Mouse (Mus musculus) Patski (cell line): ENCODE measurements at regions not wholly inside any gene's neighbourhood (a gene's known extent, or its start where the extent isn't known, plus 50 kb on each side); places are given as distances from the start of the nearest gene placed in this dataset.

Experiments
- ATAC-seq: fragments of 100-300 bp; one replicate; pipeline ENCODE4 v1.8.0; 2021
- CTCF ChIA-PET: fragments of 350-600 bp; sonication (Branson Sonifier 250); formaldehyde crosslinking; loops from one replicate; lab custom pipeline; 2022; ENCODE audit warnings: inconsistent platforms; lab: Charles Lee
- POLR2A ChIA-PET: fragments of 350-600 bp; sonication (Branson Sonifier 250); formaldehyde crosslinking; loops from one replicate; lab custom pipeline; 2022; ENCODE audit warnings: antibody characterized with exemption, inconsistent platforms; lab: Charles Lee
- DNase-seq: peaks from one replicate; pipeline ENCODE4 v3.0.0-alpha.2; 2011; ENCODE audit warnings: low read depth, low spot score
- H3K27me3 ChIP-seq: fragments of 371-371 bp; one replicate; pipeline ENCODE4 v1.5.1; 2021
- CTCF ChIP-seq: fragments of 100-300 bp; IDR thresholded peaks from one replicate; pipeline ENCODE4 v1.5.1; 2021
- in situ Hi-C: fragments of 300-500 bp; cut with MboI; formaldehyde crosslinking; loops from 3 replicates; pipeline ENCODE4 v1.11.1; 2018; ENCODE audit warnings: low pct_unique_long_range_greater_than_20kb, mixed read lengths

- TF ChIP-seq CTCF, result no peak
- in situ Hi-C loops, result no loop called here
Measured at GRCm38 (mm10) chr8:109232281-109233234, 261.3 kb upstream of the Pmfbp1 start.

DNA sequence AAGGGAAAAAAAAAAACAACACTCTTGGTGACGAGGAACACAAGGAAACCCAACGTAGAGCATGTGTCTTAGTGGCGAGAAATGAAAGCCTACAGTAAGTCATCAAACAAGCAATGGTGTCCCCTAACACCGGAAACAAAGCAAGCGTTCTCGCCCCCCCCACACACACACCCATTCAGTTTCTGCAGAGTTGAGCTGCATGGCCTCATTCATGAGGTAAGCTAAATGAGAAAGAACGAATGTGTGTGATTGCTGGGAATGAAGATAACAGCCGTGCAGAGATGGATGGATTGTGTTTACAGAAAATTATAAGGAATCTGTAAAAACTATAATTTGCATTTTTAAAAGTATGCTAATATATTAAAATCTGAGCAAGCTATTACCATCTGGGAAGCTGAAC is 248.3 kb upstream of the Pmfbp1 start:
- no peak for TF ChIP-seq CTCF
- DNase-seq (no peak), ATAC-seq (no peak)
- in situ Hi-C loops, result no loop called here
- H3K27me3 ChIP-seq, result peaks cover 38% of the 10 kb centered on the region
- ChIA-PET POLR2A (interaction anchor here (0.6 kb wide), 2 partner anchors 10 to 788 kb away, joined by 3 read pairs; no protein-coding TSS in a partner anchor), CTCF (no interaction called here)

More at GRCm38 (mm10) chr8:109232281-109233234, 261.3 kb upstream of the Pmfbp1 start:
- peaks cover 23% of the 10 kb centered on the region for H3K27me3 ChIP-seq
- POLR2A ChIA-PET, result no interaction called here
- DNase-seq (no peak), ATAC-seq (no peak)
- CTCF ChIA-PET, result interaction anchor here (0.9 to 1.4 kb wide), 2 partner anchors 9 to 10 kb away, joined by 3 read pairs; no protein-coding TSS in a partner anchor

GRCm38 (mm10) chr8:109247875-109248274 is 246.0 kb upstream of the Pmfbp1 start:
- CTCF ChIA-PET, result no interaction called here
- DNase-seq (no peak), ATAC-seq (no peak)
- POLR2A ChIA-PET, result no interaction called here
- peaks cover 58% of the 10 kb centered on the region for H3K27me3 ChIP-seq
- in situ Hi-C loops, result no loop called here
- no peak for TF ChIP-seq CTCF

DNA sequence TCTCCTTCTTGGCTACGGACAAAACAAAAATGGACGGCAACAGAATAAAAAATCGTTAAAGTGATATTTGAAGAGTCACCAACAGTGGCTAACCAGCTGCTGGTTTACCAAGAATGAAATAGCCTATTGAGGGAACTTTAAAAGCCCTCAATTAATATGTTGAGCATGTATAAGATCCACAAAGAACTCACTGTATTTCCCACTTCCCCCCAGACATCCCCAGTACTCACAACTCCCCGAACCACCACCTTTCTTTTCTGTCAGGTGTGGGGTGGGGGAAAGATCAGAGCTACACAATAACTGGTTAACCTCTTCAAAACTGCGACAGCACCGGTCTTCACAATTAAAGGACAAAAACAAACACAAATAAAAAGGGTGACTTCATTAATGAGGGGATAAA is 245.5 kb upstream of the Pmfbp1 start:
- ChIA-PET POLR2A (no interaction called here), CTCF (no interaction called here)
- DNase-seq (no peak), ATAC-seq (no peak)
- TF ChIP-seq CTCF, result no peak
- in situ Hi-C loops, result no loop called here
- H3K27me3 ChIP-seq, result peaks cover 61% of the 10 kb centered on the region

DNA sequence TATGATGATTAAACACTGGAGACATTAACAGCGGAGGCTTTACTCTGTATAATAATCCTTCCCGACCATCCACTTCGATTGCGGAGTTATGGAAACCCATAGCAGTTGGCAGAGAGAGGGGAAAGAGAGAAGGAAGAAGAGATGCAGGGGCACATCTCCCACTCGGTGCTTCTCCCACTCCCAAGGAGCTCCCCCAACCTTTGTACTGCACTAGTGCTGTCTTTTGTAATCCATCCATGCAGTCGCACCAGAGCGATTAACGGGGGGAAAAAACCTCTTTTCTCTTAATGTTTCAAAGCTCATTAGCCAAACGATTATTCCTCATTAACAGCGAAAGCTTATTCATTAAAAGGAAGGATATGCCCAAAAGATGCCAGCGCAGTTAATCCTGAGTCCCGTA is 244.6 kb upstream of the Pmfbp1 start:
- in situ Hi-C loops, result no loop called here
- ChIA-PET POLR2A (no interaction called here), CTCF (no interaction called here)
- peaks cover 61% of the 10 kb centered on the region for H3K27me3 ChIP-seq
- ATAC-seq (no peak), DNase-seq (no peak)
- TF ChIP-seq CTCF, result no peak

DNA sequence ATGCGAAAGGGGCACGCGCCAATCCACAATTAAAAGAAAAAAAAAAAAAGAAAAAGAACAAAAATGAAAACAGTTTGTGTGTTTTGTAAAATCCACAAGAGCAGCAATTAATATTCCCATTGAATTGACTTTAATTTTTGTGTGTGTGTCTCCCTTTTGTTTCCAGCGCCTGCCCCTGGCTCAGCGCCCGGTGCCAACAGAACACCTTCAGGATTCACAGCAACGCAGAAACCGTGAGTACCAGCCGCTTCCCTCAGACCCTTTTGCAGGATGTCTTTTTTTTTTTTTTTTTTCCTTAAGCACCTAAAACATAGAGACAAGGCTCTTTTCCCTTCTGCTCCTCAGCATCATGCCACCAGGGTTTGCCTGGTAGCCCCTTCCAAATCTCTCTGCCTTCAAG is 244.1 kb upstream of the Pmfbp1 start:
- DNase-seq (no peak), ATAC-seq (no peak)
- in situ Hi-C loops, result no loop called here
- ChIA-PET POLR2A (no interaction called here), CTCF (no interaction called here)
- TF ChIP-seq CTCF, result no peak
- peaks cover 61% of the 10 kb centered on the region for H3K27me3 ChIP-seq

GRCm38 (mm10) chr8:109250551-109250950 is 243.3 kb upstream of the Pmfbp1 start:
- ChIA-PET CTCF (no interaction called here), POLR2A (no interaction called here)
- ATAC-seq (no peak), DNase-seq (no peak)
- TF ChIP-seq CTCF, result no peak
- in situ Hi-C loops, result no loop called here
- H3K27me3 ChIP-seq, result peaks cover 61% of the 10 kb centered on the region

GRCm38 (mm10) chr8:109251360-109251798 is 242.4 kb upstream of the Pmfbp1 start:
- peaks cover 53% of the 10 kb centered on the region for H3K27me3 ChIP-seq
- POLR2A ChIA-PET, result no interaction called here
- DNase-seq, result no peak
- CTCF ChIA-PET, result no interaction called here
- no peak for TF ChIP-seq CTCF
- in situ Hi-C loops, result no loop called here
- no peak for ATAC-seq

- no peak for ATAC-seq
- CTCF ChIA-PET, result no interaction called here
Measured at GRCm38 (mm10) chr8:109252404-109252803, 241.4 kb upstream of the Pmfbp1 start.

GRCm38 (mm10) chr8:109279129-109279528 is 214.7 kb upstream of the Pmfbp1 start:
- ChIA-PET POLR2A (no interaction called here), CTCF (interaction anchor here (1.3 kb wide), 1 partner anchor 9 kb away, joined by 3 read pairs; no protein-coding TSS in a partner anchor)
- TF ChIP-seq CTCF, result peak; percentile 78
- peaks cover 20% of the 10 kb centered on the region for H3K27me3 ChIP-seq
- DNase-seq (no peak), ATAC-seq (no peak)
- in situ Hi-C loops, result no loop called here

More at GRCm38 (mm10) chr8:109252404-109252803, 241.4 kb upstream of the Pmfbp1 start:
- in situ Hi-C loops, result no loop called here
- H3K27me3 ChIP-seq, result peaks cover 53% of the 10 kb centered on the region
- no peak for TF ChIP-seq CTCF
- POLR2A ChIA-PET, result no interaction called here
- no peak for DNase-seq

- no peak for DNase-seq
- ChIA-PET CTCF (no interaction called here), POLR2A (no interaction called here)
- TF ChIP-seq CTCF, result no peak
- H3K27me3 ChIP-seq, result peaks cover 12% of the 10 kb centered on the region
- in situ Hi-C loops, result no loop called here
- no peak for ATAC-seq
Measured at GRCm38 (mm10) chr8:109280540-109280939, 213.3 kb upstream of the Pmfbp1 start.
